Mouse (Mus musculus) hindbrain, embryonic 13.5 days (tissue): ENCODE data around the gene Atrnl1. TPM values are rescaled to one million over a fixed set of nuclear protein-coding genes. Genes with fewer than 3 reads are reported as not detected.
A peak's percentile ranks its signal among the peaks of the same experiment; 100 is the strongest.

Experiments
- ATAC-seq: fragments of 200-750 bp; cut with Nextera tagmentation; 2 replicates; pipeline ENCODE4 v1.8.0; 2017; ENCODE audit warnings: moderate TSS enrichment; ENCODE audit not compliant: low FRiP score
- H3K27ac ChIP-seq: fragments of 300-500 bp; sonication (generic); 2 replicates; pipeline ENCODE4 v1.5.1; 2015; ENCODE audit warnings: inconsistent platforms, mild to moderate bottlenecking, moderate library complexity
- H3K27me3 ChIP-seq: fragments of 300-500 bp; sonication (generic); 2 replicates; pipeline ENCODE4 v1.6.1; 2015; ENCODE audit warnings: mild to moderate bottlenecking, inconsistent platforms
- H3K36me3 ChIP-seq: fragments of 300-500 bp; sonication (generic); 2 replicates; pipeline ENCODE4 v1.6.1; 2015; ENCODE audit warnings: mild to moderate bottlenecking, inconsistent platforms
- H3K4me1 ChIP-seq: fragments of 300-500 bp; sonication (generic); replicated peaks from 2 replicates; pipeline ENCODE4 v1.6.1; 2015; ENCODE audit warnings: inconsistent platforms
- H3K4me2 ChIP-seq: fragments of 300-500 bp; sonication (generic); 2 replicates; pipeline ENCODE4 v1.6.1; 2015; ENCODE audit warnings: inconsistent platforms, mild to moderate bottlenecking, moderate library complexity
- H3K4me3 ChIP-seq: fragments of 300-500 bp; sonication (generic); 2 replicates; pipeline ENCODE4 v1.5.1; 2015; ENCODE audit warnings: mild to moderate bottlenecking, inconsistent platforms
- H3K9ac ChIP-seq: fragments of 300-500 bp; sonication (generic); 2 replicates; pipeline ENCODE4 v1.6.1; 2015; ENCODE audit warnings: mild to moderate bottlenecking, inconsistent platforms
- H3K9me3 ChIP-seq: fragments of 300-500 bp; sonication (generic); 2 replicates; pipeline ENCODE4 v1.6.1; 2016; ENCODE audit warnings: inconsistent platforms
- WGBS: fragments of 180-500 bp; shearing (Covaris S2); methylation state at CpG from one replicate; pipeline ENCODE4 v1.1.7; 2015; 5-methylcytosine and 5-hydroxymethylcytosine counted together
- polyA plus RNA-seq: library from polyadenylated mRNA; unstranded; fragments of >200 nt; fragmentation: Nextera tagmentation; extraction: Ambion mirVana; gene quantifications from 2 replicates; pipeline ENCODE4 v1.2.1, GENCODE M21; 2015

Gene Atrnl1
- polyA plus RNA-seq, 1 experiment from 2014 or later: 7.9 TPM

DNA sequence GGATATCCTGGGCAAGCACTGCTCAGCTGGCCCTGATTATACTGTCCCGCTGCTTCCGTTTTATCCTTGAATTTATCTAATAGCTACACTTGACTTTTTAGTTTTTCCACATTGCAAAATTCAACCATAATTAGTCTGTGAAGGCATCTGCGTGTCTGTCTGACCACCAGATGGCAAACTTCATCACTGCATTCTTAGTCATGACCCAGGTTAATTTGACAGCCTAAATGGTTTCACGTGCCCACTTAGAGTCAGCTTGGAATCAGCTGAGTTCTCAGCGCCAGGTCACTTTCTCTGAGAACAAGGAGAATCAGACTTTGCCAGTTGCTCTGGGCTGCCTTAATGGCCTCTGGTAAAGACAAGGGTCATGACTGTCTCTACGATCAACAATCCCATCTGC is 305.5 kb downstream of the Atrnl1 start:
- Histone ChIP-seq H3K27ac (no peak overlapping the region), H3K4me2 (no peak overlapping the region), H3K9ac (no peak overlapping the region), H3K27me3 (no peaks in the 10 kb centered on the region), H3K9me3 (peaks cover 5% of the 10 kb centered on the region; the same call in 1 of the 2 replicates), H3K4me1 (0 out of 2 replicates have a peak, but pooled peaks cover 2% of the 10 kb centered on the region), H3K36me3 (peaks cover 5% of the 10 kb centered on the region), H3K4me3 (no peak overlapping the region)
- ATAC-seq: no peak
- 67% methylated on average over 6 of the region's 6 CpGs for WGBS

DNA sequence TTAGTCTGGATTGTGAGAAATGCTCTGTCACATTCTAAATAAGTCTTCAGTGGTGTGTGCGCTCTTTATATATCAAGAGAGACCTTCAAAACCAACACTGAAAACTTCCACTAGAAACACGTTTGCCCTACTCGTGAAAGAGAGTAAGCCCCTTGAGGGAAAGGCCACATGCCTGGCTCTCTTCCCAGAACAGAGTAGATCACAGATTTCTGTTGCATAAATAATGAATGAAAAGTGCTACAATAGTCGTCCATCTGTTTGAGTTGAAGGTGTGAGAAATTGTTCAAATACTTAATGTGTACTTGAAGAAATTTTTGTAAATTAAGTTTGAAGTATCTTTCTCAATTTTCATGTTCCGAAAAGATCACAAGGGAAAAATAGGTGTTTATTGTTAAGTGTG is 312.2 kb downstream of the Atrnl1 start:
- H3K27ac ChIP-seq: no peak overlapping the region
- peaks cover 5% of the 10 kb centered on the region for H3K36me3 ChIP-seq
- no peak for ATAC-seq
- H3K27me3 ChIP-seq: no peaks in the 10 kb centered on the region
- H3K4me2 ChIP-seq: no peak overlapping the region
- WGBS: 82% methylated on average over 5 of the region's 5 CpGs
- H3K4me1 ChIP-seq: peaks cover 20% of the 10 kb centered on the region
- no peak overlapping the region for H3K9ac ChIP-seq
- peaks cover 5% of the 10 kb centered on the region; the same call in 1 of the 2 replicates for H3K9me3 ChIP-seq
- no peak overlapping the region for H3K4me3 ChIP-seq

- H3K4me2 ChIP-seq: no peak overlapping the region
- no peak overlapping the region for H3K4me3 ChIP-seq
- no peak overlapping the region for H3K27ac ChIP-seq
- no peak for ATAC-seq
- H3K27me3 ChIP-seq: peaks cover 6% of the 10 kb centered on the region
- H3K36me3 ChIP-seq: peaks cover 5% of the 10 kb centered on the region
- peaks cover 5% of the 10 kb centered on the region; the same call in 1 of the 2 replicates for H3K9me3 ChIP-seq
- H3K4me1 ChIP-seq: peaks cover 23% of the 10 kb centered on the region
- H3K9ac ChIP-seq: no peak overlapping the region
- WGBS: 55% methylated on average over 8 of the region's 8 CpGs
Measured at GRCm38 (mm10) chr19:57924856-57925255, 314.0 kb downstream of the Atrnl1 start.

- H3K4me1 ChIP-seq: peaks cover 23% of the 10 kb centered on the region
- no peak overlapping the region for H3K4me3 ChIP-seq
- no peak overlapping the region for H3K9ac ChIP-seq
- no peak overlapping the region for H3K27ac ChIP-seq
- H3K27me3 ChIP-seq: peaks cover 6% of the 10 kb centered on the region
- peaks cover 4% of the 10 kb centered on the region for H3K36me3 ChIP-seq
- no peak for ATAC-seq
- 73% methylated on average over 10 of the region's 10 CpGs for WGBS
- H3K9me3 ChIP-seq: peaks cover 2% of the 10 kb centered on the region; the same call in 1 of the 2 replicates
- H3K4me2 ChIP-seq: no peak overlapping the region
Measured at GRCm38 (mm10) chr19:57925681-57926080, 314.8 kb downstream of the Atrnl1 start.

DNA sequence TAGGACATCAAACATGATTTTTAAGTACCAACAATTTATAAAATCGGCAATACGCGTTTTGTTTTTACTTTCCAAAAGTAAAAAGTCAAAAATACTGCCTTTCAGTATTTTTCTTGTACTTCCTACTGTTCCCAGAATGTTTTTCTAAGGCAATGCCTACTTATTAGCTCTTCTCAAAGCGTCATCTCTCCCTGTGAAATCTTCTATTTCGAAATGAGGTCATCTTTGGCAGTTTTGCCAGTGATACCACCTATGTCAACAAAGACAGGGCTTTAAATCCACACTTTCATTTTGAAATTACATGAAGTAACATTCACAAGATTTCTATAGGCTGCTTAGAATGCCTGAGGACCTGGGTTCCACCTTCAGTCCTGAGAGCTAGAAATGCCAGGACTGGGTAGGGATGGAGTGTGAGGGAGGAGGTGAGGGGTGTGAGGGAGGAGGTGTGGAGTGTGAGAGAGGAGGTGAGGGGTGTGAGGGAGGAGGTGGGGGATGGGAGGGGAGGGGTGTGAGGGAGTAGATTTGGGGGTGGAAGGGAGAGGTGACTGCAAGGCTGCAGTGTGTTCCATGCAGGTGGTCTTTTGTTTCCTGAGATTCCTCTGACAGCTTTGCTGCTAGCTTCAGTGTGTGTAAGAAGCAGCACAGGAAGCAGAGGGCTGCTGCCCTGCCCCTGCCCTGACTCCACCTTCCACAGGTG is 315.5 kb downstream of the Atrnl1 start:
- WGBS: 90% methylated on average over 5 of the region's 5 CpGs
- Histone ChIP-seq H3K4me1 (peaks cover 23% of the 10 kb centered on the region), H3K4me2 (no peak overlapping the region), H3K4me3 (no peak overlapping the region), H3K9me3 (no peaks in the 10 kb centered on the region), H3K36me3 (no peaks in the 10 kb centered on the region), H3K27ac (no peak overlapping the region), H3K27me3 (peaks cover 6% of the 10 kb centered on the region), H3K9ac (no peak overlapping the region)
- peak; percentile 84; the same call in 1 of the 2 replicates for ATAC-seq

DNA sequence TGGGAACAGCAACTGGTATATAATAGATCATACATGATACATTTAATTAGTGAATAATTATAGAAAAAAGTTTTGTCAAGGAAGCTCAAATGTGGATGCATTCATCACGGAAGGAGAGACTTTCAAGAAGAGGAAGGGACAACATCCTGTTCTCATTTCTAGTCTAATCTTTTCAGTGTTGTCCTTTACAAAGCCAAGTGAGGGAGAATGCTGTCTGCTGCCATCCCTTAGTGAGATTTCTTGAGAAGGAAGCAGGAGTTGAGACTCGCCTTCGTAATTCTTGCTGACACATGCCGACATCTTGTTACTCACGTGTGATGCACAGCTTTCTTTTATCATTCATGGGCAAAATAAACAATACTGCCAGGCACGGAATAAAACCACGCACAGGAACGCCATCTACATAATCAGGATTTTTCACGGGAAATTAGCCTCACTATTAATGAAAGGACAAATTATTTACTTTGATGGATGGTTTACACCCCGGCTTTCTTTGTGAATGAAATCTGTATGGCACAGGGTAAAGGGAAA is 316.2 kb downstream of the Atrnl1 start:
- no peak overlapping the region for H3K27ac ChIP-seq
- H3K4me1 ChIP-seq: peaks cover 26% of the 10 kb centered on the region
- 0 out of 2 replicates have a peak overlapping the region, but pooled peaks have one; percentile 21 for H3K9ac ChIP-seq
- no peak overlapping the region for H3K4me3 ChIP-seq
- H3K36me3 ChIP-seq: no peaks in the 10 kb centered on the region
- ATAC-seq: no peak
- 16% methylated on average over 10 of the region's 10 CpGs for WGBS
- H3K4me2 ChIP-seq: peak overlapping the region; percentile 33
- H3K27me3 ChIP-seq: peaks cover 6% of the 10 kb centered on the region
- no peaks in the 10 kb centered on the region for H3K9me3 ChIP-seq

DNA sequence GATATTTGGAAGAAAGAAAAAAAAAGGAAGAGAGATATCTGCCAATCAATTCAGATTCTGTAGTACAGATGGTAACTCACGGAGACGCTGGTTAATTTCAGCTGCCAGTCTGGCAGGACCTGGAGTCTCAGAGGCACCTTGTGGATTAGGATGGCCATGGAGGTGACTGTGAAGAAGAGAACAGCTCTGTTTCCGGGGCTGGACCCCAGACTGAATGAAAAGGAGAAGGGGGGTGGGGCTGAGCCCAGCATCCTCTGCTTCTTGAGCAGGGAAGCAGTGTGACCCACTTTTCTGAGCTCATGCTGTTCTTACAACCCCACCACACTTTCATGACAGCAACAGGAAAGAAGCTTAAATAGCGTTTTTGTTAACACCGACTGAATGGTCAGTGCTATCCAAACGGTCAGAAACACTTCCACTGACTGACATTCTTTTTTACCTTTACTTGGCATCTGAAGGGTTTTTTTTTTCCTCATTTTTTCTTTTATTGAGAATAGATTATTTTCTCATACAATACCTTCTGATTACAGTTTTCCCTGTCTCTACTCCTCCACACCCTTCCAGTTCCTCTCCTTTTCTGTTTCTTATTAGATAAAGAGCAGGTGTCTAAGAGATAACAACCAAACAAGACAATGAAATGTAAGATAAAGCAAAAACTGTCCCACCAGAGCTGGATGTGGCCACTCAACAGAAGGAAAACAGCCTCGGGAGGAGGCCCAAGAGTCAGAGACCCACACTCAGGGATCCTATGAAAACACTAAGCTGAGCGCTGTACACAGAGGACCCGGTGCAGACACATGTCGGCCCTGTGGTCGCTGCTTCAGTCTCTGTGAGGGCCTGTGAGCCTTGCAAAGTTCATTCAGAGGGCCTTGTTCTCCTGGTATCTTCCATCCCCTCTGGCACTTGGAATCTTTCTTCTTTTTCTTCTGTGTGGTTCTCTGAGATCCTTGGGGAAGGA is 317.0 kb downstream of the Atrnl1 start:
- Histone ChIP-seq H3K27me3 (peaks cover 6% of the 10 kb centered on the region), H3K4me1 (peaks cover 26% of the 10 kb centered on the region), H3K4me3 (no peak overlapping the region), H3K4me2 (peak overlapping the region; percentile 33), H3K36me3 (no peaks in the 10 kb centered on the region), H3K9me3 (no peaks in the 10 kb centered on the region), H3K27ac (no peak overlapping the region), H3K9ac (0 out of 2 replicates have a peak overlapping the region, but pooled peaks have one; percentile 21)
- WGBS: 51% methylated on average over 11 of the region's 11 CpGs
- no peak for ATAC-seq

DNA sequence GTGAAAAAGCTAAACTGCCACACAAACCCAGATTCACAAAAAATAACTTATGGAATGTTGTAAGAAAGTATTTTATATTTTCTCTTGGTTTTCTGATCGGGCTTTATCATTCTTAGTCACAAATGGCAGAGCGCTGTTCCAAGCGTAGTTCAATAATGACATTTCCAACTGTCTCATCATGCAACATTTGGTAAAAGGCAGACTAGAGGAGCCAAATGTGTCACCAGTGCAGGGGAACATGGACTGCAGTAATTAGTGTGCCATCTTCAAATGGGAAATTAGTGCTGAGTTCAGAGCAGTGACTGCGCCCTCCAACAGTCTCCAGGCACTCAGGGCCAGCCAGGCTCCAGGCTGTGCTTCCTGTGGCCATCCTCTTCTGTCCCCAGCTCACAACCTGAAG is 320.8 kb downstream of the Atrnl1 start:
- Histone ChIP-seq H3K4me1 (peaks cover 32% of the 10 kb centered on the region), H3K27ac (no peak overlapping the region), H3K9me3 (no peaks in the 10 kb centered on the region), H3K4me2 (no peak overlapping the region), H3K4me3 (no peak overlapping the region), H3K9ac (no peak overlapping the region), H3K36me3 (no peaks in the 10 kb centered on the region), H3K27me3 (peaks cover 6% of the 10 kb centered on the region)
- no peak for ATAC-seq
- WGBS: 93% methylated on average over 4 of the region's 4 CpGs

GRCm38 (mm10) chr19:57936865-57937264 is 326.0 kb downstream of the Atrnl1 start:
- H3K4me3 ChIP-seq: no peak overlapping the region
- H3K9ac ChIP-seq: no peak overlapping the region
- WGBS: 96% methylated on average over 3 of the region's 3 CpGs
- no peaks in the 10 kb centered on the region for H3K9me3 ChIP-seq
- H3K36me3 ChIP-seq: no peaks in the 10 kb centered on the region
- no peaks in the 10 kb centered on the region for H3K27me3 ChIP-seq
- H3K4me2 ChIP-seq: no peak overlapping the region
- no peak for ATAC-seq
- H3K4me1 ChIP-seq: peaks cover 24% of the 10 kb centered on the region
- H3K27ac ChIP-seq: no peak overlapping the region

DNA sequence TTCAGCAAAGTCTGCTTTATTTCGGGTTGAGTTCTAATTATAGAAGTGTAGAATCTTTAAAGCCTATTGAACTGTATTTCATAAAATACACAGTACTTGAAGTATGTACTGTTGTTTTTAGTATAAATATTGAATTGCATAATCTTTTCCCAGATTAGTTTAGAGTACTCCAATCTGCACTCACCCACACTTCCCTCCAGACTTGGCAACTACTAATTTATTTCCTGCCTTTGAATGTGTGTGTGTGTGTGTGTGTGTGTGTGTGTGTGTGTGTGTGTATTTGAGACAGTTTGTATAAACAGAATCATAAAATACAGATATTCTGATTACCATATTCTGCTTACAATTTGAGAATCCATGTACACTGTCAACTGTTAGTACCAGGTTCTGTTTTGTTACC is 328.3 kb downstream of the Atrnl1 start:
- ATAC-seq: no peak
- 95% methylated on average over 1 of the region's 1 CpGs for WGBS
- no peaks in the 10 kb centered on the region for H3K9me3 ChIP-seq
- no peak overlapping the region for H3K4me3 ChIP-seq
- H3K27ac ChIP-seq: no peak overlapping the region
- no peaks in the 10 kb centered on the region for H3K36me3 ChIP-seq
- H3K9ac ChIP-seq: no peak overlapping the region
- H3K4me1 ChIP-seq: peaks cover 28% of the 10 kb centered on the region
- no peaks in the 10 kb centered on the region for H3K27me3 ChIP-seq
- H3K4me2 ChIP-seq: no peak overlapping the region

- Histone ChIP-seq H3K36me3 (no peaks in the 10 kb centered on the region), H3K9ac (no peak overlapping the region), H3K4me1 (peaks cover 12% of the 10 kb centered on the region), H3K27ac (peak overlapping the region; percentile 52), H3K27me3 (no peaks in the 10 kb centered on the region), H3K4me2 (no peak overlapping the region), H3K4me3 (no peak overlapping the region), H3K9me3 (no peaks in the 10 kb centered on the region)
- 41% methylated on average over 8 of the region's 8 CpGs for WGBS
- peak; percentile 85 for ATAC-seq
Measured at GRCm38 (mm10) chr19:57941529-57941928, 330.7 kb downstream of the Atrnl1 start.

- ATAC-seq: no peak
- WGBS: 88% methylated on average over 14 of the region's 14 CpGs
- Histone ChIP-seq H3K9ac (no peak overlapping the region), H3K27me3 (no peaks in the 10 kb centered on the region), H3K9me3 (no peaks in the 10 kb centered on the region), H3K4me3 (no peak overlapping the region), H3K4me1 (peaks cover 12% of the 10 kb centered on the region), H3K27ac (0 out of 2 replicates have a peak overlapping the region, but pooled peaks have one; percentile 52), H3K4me2 (no peak overlapping the region), H3K36me3 (no peaks in the 10 kb centered on the region)
Measured at GRCm38 (mm10) chr19:57942281-57942680, 331.4 kb downstream of the Atrnl1 start.
